Mouse (Mus musculus): ENCODE measurements around the gene Abhd17c. TPM values are rescaled to one million over a fixed set of nuclear protein-coding genes. Genes with fewer than 3 reads are reported as not detected.

The Abhd17c gene
- polyA plus RNA-seq, 1 experiment from 2014 or later: 20.7 TPM

GRCm38 (mm10) chr7:84163585-84163984 is 11.9 kb upstream of the Abhd17c start:
- H3K9ac ChIP-seq (ENCODE audit: low read length): no peak overlapping the region
- ATAC-seq: no peak
- no peak overlapping the region for H3K27ac ChIP-seq (ENCODE audit: low read depth, low read length)
- no peaks in the 10 kb centered on the region for H3K9me3 ChIP-seq (replicated peaks; ENCODE audit: control insufficient read depth, low read length)
- 80% methylated on average over 4 of the region's 4 CpGs for WGBS
- H3K4me1 ChIP-seq (ENCODE audit: control insufficient read depth, insufficient read depth, low read length): no peaks in the 10 kb centered on the region
- DNase-seq (ENCODE audit: low spot score): no peak
- H3K4me2 ChIP-seq (ENCODE audit: low read length): no peak overlapping the region
- H3K4me3 ChIP-seq (ENCODE audit: low read depth, low read length): no peak overlapping the region
- H3K27me3 ChIP-seq (replicated peaks; ENCODE audit: control insufficient read depth, insufficient read depth, low read length): no peaks in the 10 kb centered on the region
- no peaks in the 10 kb centered on the region for H3K36me3 ChIP-seq (ENCODE audit: control insufficient read depth, insufficient read depth, low read length)

- no peaks in the 10 kb centered on the region for H3K9me3 ChIP-seq (replicated peaks; ENCODE audit: control insufficient read depth, low read length)
- H3K4me1 ChIP-seq (ENCODE audit: control insufficient read depth, insufficient read depth, low read length): no peaks in the 10 kb centered on the region
- 89% methylated on average over 2 of the region's 2 CpGs for WGBS
- no peaks in the 10 kb centered on the region for H3K36me3 ChIP-seq (ENCODE audit: control insufficient read depth, insufficient read depth, low read length)
- no peak overlapping the region for H3K4me2 ChIP-seq (ENCODE audit: low read length)
- no peak for DNase-seq (ENCODE audit: low spot score)
- ATAC-seq: no peak
- no peak overlapping the region for H3K4me3 ChIP-seq (ENCODE audit: low read depth, low read length)
- H3K27me3 ChIP-seq (replicated peaks; ENCODE audit: control insufficient read depth, insufficient read depth, low read length): no peaks in the 10 kb centered on the region
- no peak overlapping the region for H3K27ac ChIP-seq (ENCODE audit: low read depth, low read length)
- no peak overlapping the region for H3K9ac ChIP-seq (ENCODE audit: low read length)
Observed at GRCm38 (mm10) chr7:84159414-84159813, 7.7 kb upstream of the Abhd17c start.

- Histone ChIP-seq H3K9ac (ENCODE audit: low read length) (no peak overlapping the region), H3K4me3 (ENCODE audit: low read depth, low read length) (no peak overlapping the region), H3K27me3 (replicated peaks; ENCODE audit: control insufficient read depth, insufficient read depth, low read length) (no peaks in the 10 kb centered on the region), H3K4me1 (ENCODE audit: control insufficient read depth, insufficient read depth, low read length) (peaks cover 19% of the 10 kb centered on the region), H3K9me3 (replicated peaks; ENCODE audit: control insufficient read depth, low read length) (no peaks in the 10 kb centered on the region), H3K4me2 (ENCODE audit: low read length) (no peak overlapping the region), H3K36me3 (ENCODE audit: control insufficient read depth, insufficient read depth, low read length) (no peaks in the 10 kb centered on the region), H3K27ac (ENCODE audit: low read depth, low read length) (no peak overlapping the region)
- 90% methylated on average over 4 of the region's 4 CpGs for WGBS
- ATAC-seq (no peak), DNase-seq (ENCODE audit: low spot score) (no peak)
Observed at GRCm38 (mm10) chr7:84153821-84154220, 2.1 kb upstream of the Abhd17c start.

GRCm38 (mm10) chr7:84152821-84153220 is 1.1 kb upstream of the Abhd17c start:
- Histone ChIP-seq H3K27ac (ENCODE audit: low read depth, low read length) (no peak overlapping the region), H3K9ac (ENCODE audit: low read length) (no peak overlapping the region), H3K9me3 (replicated peaks; ENCODE audit: control insufficient read depth, low read length) (no peaks in the 10 kb centered on the region), H3K4me3 (ENCODE audit: low read depth, low read length) (no peak overlapping the region), H3K36me3 (ENCODE audit: control insufficient read depth, insufficient read depth, low read length) (peaks cover 4% of the 10 kb centered on the region; the same call in 1 of the 2 replicates), H3K27me3 (replicated peaks; ENCODE audit: control insufficient read depth, insufficient read depth, low read length) (no peaks in the 10 kb centered on the region), H3K4me1 (ENCODE audit: control insufficient read depth, insufficient read depth, low read length) (peaks cover 28% of the 10 kb centered on the region), H3K4me2 (ENCODE audit: low read length) (peak overlapping the region; percentile 96; the same call in 1 of the 2 replicates)
- WGBS: 77% methylated on average over 4 of the region's 4 CpGs
- no peak for ATAC-seq
- no peak for DNase-seq (ENCODE audit: low spot score)

- H3K4me2 ChIP-seq (ENCODE audit: low read length): peak overlapping the region; percentile 96
- H3K27ac ChIP-seq (ENCODE audit: low read depth, low read length): no peak overlapping the region
- DNase-seq (ENCODE audit: low spot score) (no peak), ATAC-seq (peak; percentile 33)
- 63% methylated on average over 6 of the region's 6 CpGs for WGBS
- peaks cover 6% of the 10 kb centered on the region; the same call in 1 of the 2 replicates for H3K36me3 ChIP-seq (ENCODE audit: control insufficient read depth, insufficient read depth, low read length)
- peak overlapping the region; percentile 93 for H3K4me3 ChIP-seq (ENCODE audit: low read depth, low read length)
- H3K27me3 ChIP-seq (replicated peaks; ENCODE audit: control insufficient read depth, insufficient read depth, low read length): no peaks in the 10 kb centered on the region
- H3K9ac ChIP-seq (ENCODE audit: low read length): peak overlapping the region; percentile 96; the same call in 1 of the 2 replicates
- H3K9me3 ChIP-seq (replicated peaks; ENCODE audit: control insufficient read depth, low read length): no peaks in the 10 kb centered on the region
- peaks cover 28% of the 10 kb centered on the region for H3K4me1 ChIP-seq (ENCODE audit: control insufficient read depth, insufficient read depth, low read length)
Observed at GRCm38 (mm10) chr7:84152374-84152773, 681 bp upstream of the Abhd17c start.

GRCm38 (mm10) chr7:84151960-84152334 is 254 bp upstream of the Abhd17c start:
- H3K27me3 ChIP-seq (replicated peaks; ENCODE audit: control insufficient read depth, insufficient read depth, low read length): no peaks in the 10 kb centered on the region
- H3K9ac ChIP-seq (ENCODE audit: low read length): peak overlapping the region; percentile 96
- H3K4me3 ChIP-seq (ENCODE audit: low read depth, low read length): peak overlapping the region; percentile 93
- peak; percentile 98 for DNase-seq (ENCODE audit: low spot score)
- H3K4me1 ChIP-seq (ENCODE audit: control insufficient read depth, insufficient read depth, low read length): peaks cover 31% of the 10 kb centered on the region
- 0% methylated on average over 33 of the region's 55 CpGs for WGBS
- no peaks in the 10 kb centered on the region for H3K9me3 ChIP-seq (replicated peaks; ENCODE audit: control insufficient read depth, low read length)
- ATAC-seq: peak; percentile 96
- H3K4me2 ChIP-seq (ENCODE audit: low read length): peak overlapping the region; percentile 96
- H3K36me3 ChIP-seq (ENCODE audit: control insufficient read depth, insufficient read depth, low read length): peaks cover 6% of the 10 kb centered on the region; the same call in 1 of the 2 replicates
- peak overlapping the region; percentile 95 for H3K27ac ChIP-seq (ENCODE audit: low read depth, low read length)

- no peaks in the 10 kb centered on the region for H3K27me3 ChIP-seq (replicated peaks; ENCODE audit: control insufficient read depth, insufficient read depth, low read length)
- H3K4me3 ChIP-seq (ENCODE audit: low read depth, low read length): peak overlapping the region; percentile 93
- ATAC-seq (no peak), DNase-seq (ENCODE audit: low spot score) (no peak)
- no peak overlapping the region for H3K27ac ChIP-seq (ENCODE audit: low read depth, low read length)
- peak overlapping the region; percentile 96 for H3K9ac ChIP-seq (ENCODE audit: low read length)
- peak overlapping the region; percentile 96 for H3K4me2 ChIP-seq (ENCODE audit: low read length)
- no peaks in the 10 kb centered on the region for H3K9me3 ChIP-seq (replicated peaks; ENCODE audit: control insufficient read depth, low read length)
- H3K4me1 ChIP-seq (ENCODE audit: control insufficient read depth, insufficient read depth, low read length): peaks cover 38% of the 10 kb centered on the region
- WGBS: 7% methylated on average over 13 of the region's 13 CpGs
- peaks cover 6% of the 10 kb centered on the region; the same call in 1 of the 2 replicates for H3K36me3 ChIP-seq (ENCODE audit: control insufficient read depth, insufficient read depth, low read length)
Observed at GRCm38 (mm10) chr7:84150361-84151000, 1.2 kb downstream of the Abhd17c start.

- no peaks in the 10 kb centered on the region for H3K9me3 ChIP-seq (replicated peaks; ENCODE audit: control insufficient read depth, low read length)
- peak overlapping the region; percentile 93 for H3K4me3 ChIP-seq (ENCODE audit: low read depth, low read length)
- H3K4me2 ChIP-seq (ENCODE audit: low read length): peak overlapping the region; percentile 96
- no peak for DNase-seq (ENCODE audit: low spot score)
- no peak for ATAC-seq
- H3K9ac ChIP-seq (ENCODE audit: low read length): peak overlapping the region; percentile 96
- H3K4me1 ChIP-seq (ENCODE audit: control insufficient read depth, insufficient read depth, low read length): peaks cover 42% of the 10 kb centered on the region
- H3K36me3 ChIP-seq (ENCODE audit: control insufficient read depth, insufficient read depth, low read length): peaks cover 6% of the 10 kb centered on the region; the same call in 1 of the 2 replicates
- H3K27me3 ChIP-seq (replicated peaks; ENCODE audit: control insufficient read depth, insufficient read depth, low read length): no peaks in the 10 kb centered on the region
- H3K27ac ChIP-seq (ENCODE audit: low read depth, low read length): no peak overlapping the region
- WGBS: 61% methylated on average over 4 of the region's 4 CpGs
Observed at GRCm38 (mm10) chr7:84149821-84150220, 1.9 kb downstream of the Abhd17c start.

GRCm38 (mm10) chr7:84148896-84149295 is 2.8 kb downstream of the Abhd17c start:
- Histone ChIP-seq H3K9me3 (replicated peaks; ENCODE audit: control insufficient read depth, low read length) (no peaks in the 10 kb centered on the region), H3K4me3 (ENCODE audit: low read depth, low read length) (no peak overlapping the region), H3K9ac (ENCODE audit: low read length) (no peak overlapping the region), H3K4me1 (ENCODE audit: control insufficient read depth, insufficient read depth, low read length) (peaks cover 45% of the 10 kb centered on the region), H3K27ac (ENCODE audit: low read depth, low read length) (no peak overlapping the region), H3K36me3 (ENCODE audit: control insufficient read depth, insufficient read depth, low read length) (peaks cover 6% of the 10 kb centered on the region; the same call in 1 of the 2 replicates), H3K4me2 (ENCODE audit: low read length) (peak overlapping the region; percentile 96), H3K27me3 (replicated peaks; ENCODE audit: control insufficient read depth, insufficient read depth, low read length) (no peaks in the 10 kb centered on the region)
- no peak for ATAC-seq
- 80% methylated on average over 3 of the region's 3 CpGs for WGBS
- DNase-seq (ENCODE audit: low spot score): no peak

Measured in forebrain, embryonic 14.5 days (tissue).